Mouse (Mus musculus) heart, postnatal 0 days (tissue): ENCODE data around the gene Lrrc28. TPM values are rescaled to one million over a fixed set of nuclear protein-coding genes. Genes with fewer than 3 reads are reported as not detected.
"Not testable (repeated sequence)": the region's sequence is repeated elsewhere in the genome, so short reads cannot be mapped to it uniquely, and the experiment has no call there.

Experiments
- ATAC-seq: fragments of 200-750 bp; cut with Nextera tagmentation; 2 replicates; pipeline ENCODE4 v1.8.0; 2017; ENCODE audit warnings: low read depth, moderate number of reproducible peaks, moderate library complexity; ENCODE audit not compliant: insufficient read depth
- DNase-seq: peaks from one replicate; pipeline ENCODE4 v3.0.0-alpha.2; 2016; ENCODE audit warnings: low spot score
- H3K27ac ChIP-seq: fragments of 300-500 bp; sonication (generic); 2 replicates; pipeline ENCODE4 v1.5.1; 2014; ENCODE audit warnings: low read depth, mild to moderate bottlenecking
- H3K27me3 ChIP-seq: fragments of 300-500 bp; sonication (generic); 2 replicates; pipeline ENCODE4 v1.6.1; 2014; ENCODE audit warnings: low read length, mixed read lengths; ENCODE audit not compliant: control insufficient read depth, insufficient read depth
- H3K36me3 ChIP-seq: fragments of 300-500 bp; sonication (generic); replicated peaks from 2 replicates; pipeline ENCODE4 v1.6.1; 2014; ENCODE audit warnings: low read length, mixed read lengths; ENCODE audit not compliant: control insufficient read depth, insufficient read depth
- H3K4me1 ChIP-seq: fragments of 300-500 bp; sonication (generic); 2 replicates; pipeline ENCODE4 v1.6.1; 2014; ENCODE audit warnings: antibody characterized with exemption; ENCODE audit not compliant: control insufficient read depth, insufficient read depth
- H3K4me2 ChIP-seq: fragments of 300-500 bp; sonication (generic); 2 replicates; pipeline ENCODE4 v1.6.1; 2014; ENCODE audit warnings: low read depth, mild to moderate bottlenecking, low read length, moderate library complexity
- H3K4me3 ChIP-seq: fragments of 300-500 bp; sonication (generic); 2 replicates; pipeline ENCODE4 v1.5.1; 2014; ENCODE audit warnings: low read depth, low read length
- H3K9ac ChIP-seq: fragments of 300-500 bp; sonication (generic); replicated peaks from 2 replicates; pipeline ENCODE4 v1.6.1; 2014; ENCODE audit warnings: low read depth, low read length, mixed read lengths
- H3K9me3 ChIP-seq: fragments of 300-500 bp; sonication (generic); replicated peaks from 2 replicates; pipeline ENCODE4 v1.6.1; 2016; ENCODE audit warnings: low read length; ENCODE audit not compliant: control insufficient read depth
- CTCF ChIP-seq: IDR thresholded peaks from 2 replicates; pipeline ENCODE4 v1.5.1; 2016; ENCODE audit warnings: antibody characterized with exemption, control low read depth, low read depth
- EP300 ChIP-seq: IDR thresholded peaks from 2 replicates; pipeline ENCODE4 v1.6.1; 2016; ENCODE audit warnings: antibody characterized with exemption, low read depth
- WGBS: fragments of 180-500 bp; shearing (Covaris S2); extraction: QIAGEN DNeasy Blood & Tissue Kit; methylation state at CpG from one replicate; pipeline ENCODE4 v1.1.7; 2014; 5-methylcytosine and 5-hydroxymethylcytosine counted together
- polyA plus RNA-seq: library from polyadenylated mRNA; unstranded; fragments of >200 nt; fragmentation: Nextera tagmentation; extraction: Ambion mirVana; gene quantifications from 2 replicates; pipeline ENCODE4 v1.2.1, GENCODE M21; 2015
- total RNA-seq: library from RNA; depleted of rRNA; stranded (reverse); fragments of >200 nt; gene quantifications from 2 replicates; pipeline ENCODE4 v1.2.3, GENCODE M21; 2014; ENCODE audit warnings: low replicate concordance

Lrrc28 gene
- total and polyA plus RNA-seq, 2 experiments from 2014 or later, result 14.3 to 71.6 TPM

GRCm38 (mm10) chr7:67523400-67523799, 121.7 kb downstream of the Lrrc28 start:
- Histone ChIP-seq H3K4me2 (no peak overlapping the region), H3K27ac (no peak overlapping the region), H3K9ac (no peak overlapping the region), H3K27me3 (no peaks in the 10 kb centered on the region), H3K36me3 (no peaks in the 10 kb centered on the region), H3K4me3 (no peak overlapping the region), H3K9me3 (no peaks in the 10 kb centered on the region), H3K4me1 (peaks cover 9% of the 10 kb centered on the region; the same call in 1 of the 2 replicates)
- ATAC-seq (no peak), DNase-seq (no peak)
- 87% methylated on average over 7 of the region's 7 CpGs for WGBS
- TF ChIP-seq CTCF, result no peak
- TF ChIP-seq EP300, result no peak

- H3K27ac ChIP-seq, H3K4me1 ChIP-seq, H3K9me3 ChIP-seq, H3K9ac ChIP-seq, DNase-seq, H3K27me3 ChIP-seq, ATAC-seq, H3K4me3 ChIP-seq, H3K4me2 ChIP-seq, H3K36me3 ChIP-seq: not testable (repeated sequence)
- 81% methylated on average over 3 of the region's 5 CpGs for WGBS
Measured at GRCm38 (mm10) chr7:67521731-67522130, 123.3 kb downstream of the Lrrc28 start.

GRCm38 (mm10) chr7:67520959-67521358, 124.1 kb downstream of the Lrrc28 start:
- no peak for ATAC-seq
- Histone ChIP-seq H3K4me1 (no peaks in the 10 kb centered on the region), H3K27me3 (no peaks in the 10 kb centered on the region), H3K36me3 (no peaks in the 10 kb centered on the region), H3K9me3 (no peaks in the 10 kb centered on the region), H3K27ac (no peak overlapping the region), H3K9ac (no peak overlapping the region), H3K4me3 (no peak overlapping the region), H3K4me2 (no peak overlapping the region)
- no peak for TF ChIP-seq EP300
- TF ChIP-seq CTCF, result peak; percentile 38
- 66% methylated on average over 4 of the region's 4 CpGs for WGBS
- DNase-seq, result no peak

- DNase-seq (no peak), ATAC-seq (no peak)
- TF ChIP-seq EP300 (no peak), CTCF (no peak)
- 78% methylated on average over 10 of the region's 10 CpGs for WGBS
- Histone ChIP-seq H3K36me3 (no peaks in the 10 kb centered on the region), H3K9me3 (no peaks in the 10 kb centered on the region), H3K4me3 (no peak overlapping the region), H3K9ac (no peak overlapping the region), H3K4me2 (no peak overlapping the region), H3K27me3 (no peaks in the 10 kb centered on the region), H3K4me1 (peaks cover 5% of the 10 kb centered on the region; the same call in 1 of the 2 replicates), H3K27ac (no peak overlapping the region)
Measured at GRCm38 (mm10) chr7:67520001-67520400, 125.1 kb downstream of the Lrrc28 start.

GRCm38 (mm10) chr7:67515621-67516020, 129.4 kb downstream of the Lrrc28 start:
- H3K9me3 ChIP-seq, result no peaks in the 10 kb centered on the region
- H3K36me3 ChIP-seq, result 0 out of 2 replicates have a peak, but pooled peaks cover 3% of the 10 kb centered on the region
- no peak overlapping the region for H3K27ac ChIP-seq
- peaks cover 13% of the 10 kb centered on the region for H3K4me1 ChIP-seq
- H3K4me2 ChIP-seq, result no peak overlapping the region
- H3K4me3 ChIP-seq, result no peak overlapping the region
- no peak overlapping the region for H3K9ac ChIP-seq
- DNase-seq (no peak), ATAC-seq (no peak)
- H3K27me3 ChIP-seq, result no peaks in the 10 kb centered on the region
- TF ChIP-seq EP300 (no peak), CTCF (no peak)
- WGBS, result 88% methylated on average over 9 of the region's 9 CpGs

GRCm38 (mm10) chr7:67514893-67515292, 130.2 kb downstream of the Lrrc28 start:
- Histone ChIP-seq H3K9me3 (no peaks in the 10 kb centered on the region), H3K4me3 (no peak overlapping the region), H3K36me3 (0 out of 2 replicates have a peak, but pooled peaks cover 3% of the 10 kb centered on the region), H3K27me3 (no peaks in the 10 kb centered on the region), H3K9ac (no peak overlapping the region), H3K27ac (peak overlapping the region; percentile 72), H3K4me1 (peaks cover 13% of the 10 kb centered on the region), H3K4me2 (no peak overlapping the region)
- ATAC-seq, result peak; percentile 69
- DNase-seq, result peak; percentile 45
- no peak for TF ChIP-seq EP300
- peak; percentile 13; the same call in 1 of the 2 replicates for TF ChIP-seq CTCF
- 22% methylated on average over 10 of the region's 10 CpGs for WGBS
